Mouse (Mus musculus): Measurements from ENCODE around the gene Lamc3.

GRCm38 (mm10) chr2:31954779-31955181, 67.7 kb downstream of the Lamc3 start:
- TF ChIP-seq GATA1 (IDR thresholded peaks at IDR 0.05; ENCODE audit: low read length) (no peak), TAL1 (IDR thresholded peaks at IDR 0.05; ENCODE audit: low read length) (no peak)

Data from erythroblast, embryonic 14.5 days (primary cell).